Mouse (Mus musculus): ENCODE measurements around the gene Mex3d. TPM values are rescaled to one million over a fixed set of nuclear protein-coding genes. Genes with fewer than 3 reads are reported as not detected.
A peak's percentile ranks its signal among the peaks of the same experiment; 100 is the strongest.

The Mex3d gene
- polyA plus RNA-seq, 1 experiment from 2014 or later, result 4.4 TPM

- no peak for ATAC-seq (ENCODE audit: low read depth)
- Histone ChIP-seq H3K27me3 (ENCODE audit: control insufficient read depth, insufficient read depth, low read depth, low read length) (no peaks in the 10 kb centered on the region), H3K9ac (ENCODE audit: low read length) (no peak overlapping the region), H3K9me3 (ENCODE audit: control insufficient read depth, low read length) (no peaks in the 10 kb centered on the region), H3K4me1 (replicated peaks; ENCODE audit: control insufficient read depth, insufficient read depth, low read length) (peaks cover 4% of the 10 kb centered on the region; the same call in 1 of the 2 replicates), H3K4me2 (ENCODE audit: low read depth, low read length) (no peak overlapping the region), H3K27ac (ENCODE audit: low read length) (no peak overlapping the region), H3K36me3 (ENCODE audit: control insufficient read depth, insufficient read depth, low read length) (peaks cover 76% of the 10 kb centered on the region), H3K4me3 (ENCODE audit: low read length) (no peak overlapping the region)
- 88% methylated on average over 1 of the region's 1 CpGs for WGBS
Observed at GRCm38 (mm10) chr10:80417841-80418240, 30.4 kb upstream of the Mex3d start.

DNA sequence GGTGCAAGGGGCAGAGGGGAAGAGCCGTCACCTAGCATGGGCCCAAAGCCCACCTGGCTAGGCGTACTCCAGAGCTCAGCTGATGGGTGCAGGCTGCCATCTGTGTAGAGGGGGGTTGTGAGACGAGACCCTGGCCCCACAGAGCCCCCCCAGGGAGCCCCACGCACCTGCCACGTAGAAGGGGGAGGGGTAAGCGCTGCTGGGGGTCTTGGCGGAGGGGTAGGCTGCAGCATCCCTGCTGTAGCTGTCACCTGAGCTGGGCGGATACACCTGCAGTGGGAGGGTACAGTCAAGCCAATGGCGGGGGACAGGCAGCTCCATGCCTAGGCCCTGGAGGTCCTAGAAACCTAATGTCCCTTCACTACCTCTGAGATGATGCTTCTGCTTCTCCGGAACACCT lies 29.9 kb upstream of the Mex3d start:
- Histone ChIP-seq H3K36me3 (ENCODE audit: control insufficient read depth, insufficient read depth, low read length) (peaks cover 81% of the 10 kb centered on the region), H3K4me3 (ENCODE audit: low read length) (no peak overlapping the region), H3K9me3 (ENCODE audit: control insufficient read depth, low read length) (no peaks in the 10 kb centered on the region), H3K27me3 (ENCODE audit: control insufficient read depth, insufficient read depth, low read depth, low read length) (no peaks in the 10 kb centered on the region), H3K27ac (ENCODE audit: low read length) (no peak overlapping the region), H3K4me2 (ENCODE audit: low read depth, low read length) (no peak overlapping the region), H3K9ac (ENCODE audit: low read length) (no peak overlapping the region), H3K4me1 (replicated peaks; ENCODE audit: control insufficient read depth, insufficient read depth, low read length) (peaks cover 4% of the 10 kb centered on the region; the same call in 1 of the 2 replicates)
- no peak for ATAC-seq (ENCODE audit: low read depth)
- 91% methylated on average over 10 of the region's 10 CpGs for WGBS

DNA sequence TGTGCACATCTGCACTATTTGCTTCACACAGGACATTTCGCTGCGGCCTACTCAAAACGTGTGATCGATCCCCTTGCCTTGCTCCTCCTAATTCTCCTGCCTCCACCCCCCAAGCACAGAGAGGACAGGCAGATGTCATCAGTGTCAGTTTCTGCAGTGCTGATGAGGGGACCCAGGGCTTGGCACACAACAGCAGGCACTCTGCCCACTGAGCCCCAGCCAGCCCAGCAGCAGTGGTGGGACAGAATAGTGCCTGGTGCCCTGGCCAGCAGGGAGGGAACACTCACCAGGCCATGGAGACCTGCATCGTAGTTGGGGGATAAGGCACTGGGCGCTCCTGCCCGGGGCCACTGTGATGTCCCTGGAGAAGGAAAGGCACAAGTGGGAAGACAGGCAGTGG lies 28.1 kb upstream of the Mex3d start:
- H3K4me3 ChIP-seq (ENCODE audit: low read length), result no peak overlapping the region

GRCm38 (mm10) chr10:80412656-80413541 lies 25.4 kb upstream of the Mex3d start:
- Histone ChIP-seq H3K36me3 (ENCODE audit: control insufficient read depth, insufficient read depth, low read length) (peaks cover 76% of the 10 kb centered on the region), H3K9me3 (ENCODE audit: control insufficient read depth, low read length) (no peaks in the 10 kb centered on the region), H3K27me3 (ENCODE audit: control insufficient read depth, insufficient read depth, low read depth, low read length) (no peaks in the 10 kb centered on the region), H3K9ac (ENCODE audit: low read length) (no peak overlapping the region), H3K4me3 (ENCODE audit: low read length) (no peak overlapping the region), H3K4me1 (replicated peaks; ENCODE audit: control insufficient read depth, insufficient read depth, low read length) (no peaks in the 10 kb centered on the region), H3K27ac (ENCODE audit: low read length) (no peak overlapping the region), H3K4me2 (ENCODE audit: low read depth, low read length) (no peak overlapping the region)
- WGBS, result 79% methylated on average over 44 of the region's 44 CpGs
- peak; percentile 23; the same call in 1 of the 2 replicates for ATAC-seq (ENCODE audit: low read depth)

More for the DNA sequence above, 28.1 kb upstream of the Mex3d start:
- Histone ChIP-seq H3K36me3 (ENCODE audit: control insufficient read depth, insufficient read depth, low read length) (peaks cover 88% of the 10 kb centered on the region), H3K27ac (ENCODE audit: low read length) (no peak overlapping the region), H3K4me1 (replicated peaks; ENCODE audit: control insufficient read depth, insufficient read depth, low read length) (peaks cover 4% of the 10 kb centered on the region; the same call in 1 of the 2 replicates), H3K9ac (ENCODE audit: low read length) (no peak overlapping the region), H3K9me3 (ENCODE audit: control insufficient read depth, low read length) (no peaks in the 10 kb centered on the region), H3K4me2 (ENCODE audit: low read depth, low read length) (no peak overlapping the region), H3K27me3 (ENCODE audit: control insufficient read depth, insufficient read depth, low read depth, low read length) (no peaks in the 10 kb centered on the region)
- ATAC-seq (ENCODE audit: low read depth), result no peak
- WGBS, result 90% methylated on average over 7 of the region's 7 CpGs

GRCm38 (mm10) chr10:80407924-80408323 lies 20.5 kb upstream of the Mex3d start:
- WGBS, result 29% methylated on average over 4 of the region's 4 CpGs
- ATAC-seq (ENCODE audit: low read depth), result no peak
- Histone ChIP-seq H3K9me3 (ENCODE audit: control insufficient read depth, low read length) (0 out of 2 replicates have a peak, but pooled peaks cover 3% of the 10 kb centered on the region), H3K27me3 (ENCODE audit: control insufficient read depth, insufficient read depth, low read depth, low read length) (no peaks in the 10 kb centered on the region), H3K4me1 (replicated peaks; ENCODE audit: control insufficient read depth, insufficient read depth, low read length) (peaks cover 17% of the 10 kb centered on the region), H3K4me3 (ENCODE audit: low read length) (no peak overlapping the region), H3K27ac (ENCODE audit: low read length) (no peak overlapping the region), H3K4me2 (ENCODE audit: low read depth, low read length) (no peak overlapping the region), H3K36me3 (ENCODE audit: control insufficient read depth, insufficient read depth, low read length) (peaks cover 43% of the 10 kb centered on the region), H3K9ac (ENCODE audit: low read length) (no peak overlapping the region)

DNA sequence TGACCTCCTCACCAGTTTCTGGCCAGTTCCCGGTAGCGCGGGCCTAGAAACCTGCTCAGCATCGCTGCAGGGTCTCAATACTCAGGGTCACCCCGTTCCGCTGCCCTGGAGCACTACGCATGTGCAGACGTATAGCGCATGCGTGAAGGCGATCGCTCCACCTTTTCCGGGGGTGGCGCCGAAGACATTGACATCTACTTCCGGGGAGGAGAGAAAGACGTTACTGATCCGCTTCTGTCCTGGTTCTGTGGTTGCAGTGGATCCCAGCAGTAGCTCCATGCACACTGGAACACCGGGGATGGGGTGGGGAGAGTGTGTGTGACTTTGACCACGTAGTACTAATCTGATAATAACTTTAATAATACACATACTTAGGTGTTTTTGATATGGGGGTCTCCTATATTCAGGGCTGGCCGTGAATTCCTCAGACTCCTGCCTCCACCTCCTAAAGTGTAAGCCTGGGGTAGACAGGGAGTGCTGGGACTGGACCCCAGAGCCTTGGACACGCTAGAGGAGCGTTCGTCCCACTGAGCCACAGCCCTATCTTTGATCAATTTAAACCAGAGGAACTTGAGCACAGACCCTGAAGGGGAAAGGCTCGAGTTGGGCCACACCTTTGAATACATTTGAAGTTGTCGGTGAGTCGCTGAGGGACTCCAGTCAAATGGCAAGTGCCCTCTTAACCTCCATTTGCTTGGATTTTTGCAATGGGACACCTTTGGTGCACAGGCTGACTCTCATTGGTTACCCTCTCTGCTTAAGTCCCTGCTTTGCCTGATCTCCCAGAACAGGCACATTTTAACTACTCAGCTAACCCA lies 19.4 kb upstream of the Mex3d start, which contains the start of gene Uqcr11:
Gene Uqcr11, minus strand, starts transcription at position 147 of the 818 bp plus-strand sequence.
- H3K36me3 ChIP-seq (ENCODE audit: control insufficient read depth, insufficient read depth, low read length), result peaks cover 42% of the 10 kb centered on the region
- H3K4me2 ChIP-seq (ENCODE audit: low read depth, low read length), result peak within 1 kb of the TSS; percentile 71
- 1% methylated on average over 27 of the region's 27 CpGs for WGBS
- peak within 1 kb of the TSS; percentile 87 for H3K9ac ChIP-seq (ENCODE audit: low read length)
- peak within 1 kb of the TSS; percentile 72 for H3K4me3 ChIP-seq (ENCODE audit: low read length)
- H3K9me3 ChIP-seq (ENCODE audit: control insufficient read depth, low read length), result 0 out of 2 replicates have a peak, but pooled peaks cover 3% of the 10 kb centered on the region
- peaks cover 17% of the 10 kb centered on the region for H3K4me1 ChIP-seq (replicated peaks; ENCODE audit: control insufficient read depth, insufficient read depth, low read length)
- ATAC-seq (ENCODE audit: low read depth), result peak; percentile 86
- H3K27me3 ChIP-seq (ENCODE audit: control insufficient read depth, insufficient read depth, low read depth, low read length), result no peaks in the 10 kb centered on the region
- peak within 1 kb of the TSS; percentile 84 for H3K27ac ChIP-seq (ENCODE audit: low read length)

GRCm38 (mm10) chr10:80405481-80406173 lies 18.2 kb upstream of the Mex3d start:
- Histone ChIP-seq H3K36me3 (ENCODE audit: control insufficient read depth, insufficient read depth, low read length) (peaks cover 30% of the 10 kb centered on the region), H3K4me1 (replicated peaks; ENCODE audit: control insufficient read depth, insufficient read depth, low read length) (peaks cover 20% of the 10 kb centered on the region), H3K9me3 (ENCODE audit: control insufficient read depth, low read length) (0 out of 2 replicates have a peak, but pooled peaks cover 3% of the 10 kb centered on the region), H3K27me3 (ENCODE audit: control insufficient read depth, insufficient read depth, low read depth, low read length) (no peaks in the 10 kb centered on the region), H3K9ac (ENCODE audit: low read length) (peak overlapping the region; percentile 87), H3K27ac (ENCODE audit: low read length) (no peak overlapping the region), H3K4me2 (ENCODE audit: low read depth, low read length) (peak overlapping the region; percentile 71), H3K4me3 (ENCODE audit: low read length) (peak overlapping the region; percentile 72)
- no peak for ATAC-seq (ENCODE audit: low read depth)
- 53% methylated on average over 10 of the region's 10 CpGs for WGBS

GRCm38 (mm10) chr10:80403044-80403692 lies 15.7 kb upstream of the Mex3d start:
- 0 out of 2 replicates have a peak, but pooled peaks cover 3% of the 10 kb centered on the region for H3K9me3 ChIP-seq (ENCODE audit: control insufficient read depth, low read length)
- no peak overlapping the region for H3K9ac ChIP-seq (ENCODE audit: low read length)
- peaks cover 16% of the 10 kb centered on the region for H3K36me3 ChIP-seq (ENCODE audit: control insufficient read depth, insufficient read depth, low read length)
- H3K27ac ChIP-seq (ENCODE audit: low read length), result no peak overlapping the region
- H3K4me3 ChIP-seq (ENCODE audit: low read length), result no peak overlapping the region
- H3K4me2 ChIP-seq (ENCODE audit: low read depth, low read length), result no peak overlapping the region
- no peaks in the 10 kb centered on the region for H3K27me3 ChIP-seq (ENCODE audit: control insufficient read depth, insufficient read depth, low read depth, low read length)
- ATAC-seq (ENCODE audit: low read depth), result no peak
- H3K4me1 ChIP-seq (replicated peaks; ENCODE audit: control insufficient read depth, insufficient read depth, low read length), result peaks cover 27% of the 10 kb centered on the region
- 78% methylated on average over 4 of the region's 4 CpGs for WGBS

All from lung, embryonic 16.5 days (tissue).